In genomic region chr9:43768779-43769178, GRCm38 (mm10) we compare ENCODE assay signal across 11 mouse cellular contexts. TPM values are rescaled to one million over a fixed set of nuclear protein-coding genes. Genes with fewer than 3 reads are reported as not detected.
DNase-seq lines count a peak whose midpoint lies in the region; ATAC-seq lines count a peak whose summit lies in the region.
"Had no signal": no experiment of that assay in that cellular context is flagged by ENCODE, and none has a peak within 500 bp of the region (broad histone marks: within the 10 kb centered on the region; RNA-seq: fewer than 3 reads in every experiment).

No protein-coding gene starts in this region.

- H3K9me3 ChIP-seq in forebrain, embryonic 16.5 days (ENCODE audit: control insufficient read depth, low read length) = no peaks in the 10 kb centered on the region
- no peaks in the 10 kb centered on the region for H3K9me3 ChIP-seq in midbrain, embryonic 11.5 days (ENCODE audit: control insufficient read depth, low read length)
- H3K9me3 ChIP-seq in intestine, embryonic 15.5 days = no peaks in the 10 kb centered on the region

- peak; percentile 36 for DNase-seq in adrenal gland, postnatal 14 days
- no peak for DNase-seq in adrenal gland, postnatal 36 days
- DNase-seq in midbrain, embryonic 11.5 days (ENCODE audit: low spot score, missing footprints) = no peak
- DNase-seq in retina, embryonic 14.5 days (ENCODE audit: low spot score) = peak; percentile 71
- no peak for DNase-seq in right cerebral cortex, postnatal 36 days (ENCODE audit: low spot score in 2 of 2)
- DNase-seq in heart, postnatal 14 days = no peak
- DNase-seq: adrenal gland, postnatal 10 days; heart, postnatal 4 days; kidney, adult 8-10 months had no signal

- H3K4me3 ChIP-seq in forebrain, embryonic 16.5 days (replicated peaks; ENCODE audit: low read length) = no peak overlapping the region
- no peak overlapping the region for H3K4me3 ChIP-seq in midbrain, embryonic 11.5 days (ENCODE audit: low read depth, low read length)
- H3K4me3 ChIP-seq in intestine, embryonic 15.5 days (replicated peaks) = no peak overlapping the region

- peak overlapping the region; percentile 17; the same call in 1 of the 2 replicates for H3K27ac ChIP-seq in forebrain, embryonic 16.5 days (ENCODE audit: low read length)
- H3K27ac ChIP-seq in midbrain, embryonic 11.5 days (ENCODE audit: low read depth, low read length) = no peak overlapping the region; the same call in 1 of the 2 replicates
- no peak overlapping the region for H3K27ac ChIP-seq in intestine, embryonic 15.5 days

- peak; percentile 78 for ATAC-seq in forebrain, embryonic 16.5 days
- ATAC-seq in midbrain, embryonic 11.5 days (ENCODE audit: low FRiP score) = peak; percentile 69
- ATAC-seq in intestine, embryonic 15.5 days = no peak

- H3K9ac ChIP-seq in forebrain, embryonic 16.5 days (replicated peaks; ENCODE audit: low read depth, low read length) = no peak overlapping the region
- 0 out of 2 replicates have a peak overlapping the region, but pooled peaks have one; percentile 24 for H3K9ac ChIP-seq in midbrain, embryonic 11.5 days (ENCODE audit: low read length)
- no peak overlapping the region for H3K9ac ChIP-seq in intestine, embryonic 15.5 days

- intact Hi-C loops in heart, postnatal 14 days (cut with DNase I) = no loop called here

- H3K4me2 ChIP-seq in forebrain, embryonic 16.5 days (ENCODE audit: low read length) = no peak overlapping the region
- no peak overlapping the region for H3K4me2 ChIP-seq in midbrain, embryonic 11.5 days
- H3K4me2 ChIP-seq in intestine, embryonic 15.5 days (replicated peaks) = no peak overlapping the region

- 19% methylated on average over 4 of the region's 4 CpGs for WGBS in forebrain, embryonic 16.5 days
- WGBS in midbrain, embryonic 11.5 days = 28% methylated on average over 4 of the region's 4 CpGs
- WGBS in intestine, embryonic 15.5 days = 36% methylated on average over 4 of the region's 4 CpGs

- H3K4me1 ChIP-seq in forebrain, embryonic 16.5 days (replicated peaks; ENCODE audit: control insufficient read depth, insufficient read depth, low read length) = peaks cover 24% of the 10 kb centered on the region
- H3K4me1 ChIP-seq in midbrain, embryonic 11.5 days (ENCODE audit: control insufficient read depth, insufficient read depth, low read length) = peaks cover 23% of the 10 kb centered on the region
- H3K4me1 ChIP-seq in intestine, embryonic 15.5 days (replicated peaks) = peaks cover 11% of the 10 kb centered on the region

- no peaks in the 10 kb centered on the region for H3K36me3 ChIP-seq in forebrain, embryonic 16.5 days (ENCODE audit: control insufficient read depth, insufficient read depth)
- H3K36me3 ChIP-seq in midbrain, embryonic 11.5 days (ENCODE audit: control insufficient read depth, insufficient read depth, low read length) = no peaks in the 10 kb centered on the region
- H3K36me3 ChIP-seq in intestine, embryonic 15.5 days = no peaks in the 10 kb centered on the region

- H3K27me3 ChIP-seq in forebrain, embryonic 16.5 days (replicated peaks; ENCODE audit: control insufficient read depth, insufficient read depth, low read length) = no peaks in the 10 kb centered on the region
- H3K27me3 ChIP-seq in midbrain, embryonic 11.5 days (ENCODE audit: control insufficient read depth, insufficient read depth, low read length) = no peaks in the 10 kb centered on the region
- no peaks in the 10 kb centered on the region for H3K27me3 ChIP-seq in intestine, embryonic 15.5 days (replicated peaks)

RNA-seq across cellular contexts. Expression of gene Nectin1, which starts 25.0 kb away (rescaled TPM):
- total RNA-seq in adrenal gland, postnatal 14 days (2021) = 15.7 and 21.5 TPM in 2 replicates
- 10 to 100 TPM; 25.1 to 37.1 TPM for total RNA-seq in adrenal gland, postnatal 36 days (2021)
- polyA plus RNA-seq in forebrain, embryonic 16.5 days (2015; fragmentation: Nextera tagmentation; extraction: Ambion mirVana) = 8.6 and 10.1 TPM in 2 replicates
- polyA plus RNA-seq in midbrain, embryonic 11.5 days (2014; fragmentation: Nextera tagmentation; extraction: Ambion mirVana) = 6.9 and 8.3 TPM in 2 replicates
- 4.1 and 4.5 TPM in 2 replicates for polyA plus RNA-seq in intestine, embryonic 15.5 days (2015; fragmentation: Nextera tagmentation; extraction: Ambion mirVana)
- total RNA-seq in heart, postnatal 14 days (2021) = 1 to 10 TPM; 5.4 to 6.0 TPM

Comparison
In these comparisons a context has a peak if more than half of its experiments do, and no peak if none do; other contexts are left out.
1. DNase-seq: peak in adrenal gland, postnatal 14 days (single experiment) and retina, embryonic 14.5 days (single experiment); none in adrenal gland, postnatal 36 days (0 of 2), midbrain, embryonic 11.5 days (single experiment), right cerebral cortex, postnatal 36 days (0 of 2) and heart, postnatal 14 days (0 of 2).